Mouse (Mus musculus): ENCODE data around the gene Gpt2. TPM values are rescaled to one million over a fixed set of nuclear protein-coding genes. Genes with fewer than 3 reads are reported as not detected.

Gene Gpt2
- polyA plus RNA-seq, 1 experiment: 1.5 TPM

DNA sequence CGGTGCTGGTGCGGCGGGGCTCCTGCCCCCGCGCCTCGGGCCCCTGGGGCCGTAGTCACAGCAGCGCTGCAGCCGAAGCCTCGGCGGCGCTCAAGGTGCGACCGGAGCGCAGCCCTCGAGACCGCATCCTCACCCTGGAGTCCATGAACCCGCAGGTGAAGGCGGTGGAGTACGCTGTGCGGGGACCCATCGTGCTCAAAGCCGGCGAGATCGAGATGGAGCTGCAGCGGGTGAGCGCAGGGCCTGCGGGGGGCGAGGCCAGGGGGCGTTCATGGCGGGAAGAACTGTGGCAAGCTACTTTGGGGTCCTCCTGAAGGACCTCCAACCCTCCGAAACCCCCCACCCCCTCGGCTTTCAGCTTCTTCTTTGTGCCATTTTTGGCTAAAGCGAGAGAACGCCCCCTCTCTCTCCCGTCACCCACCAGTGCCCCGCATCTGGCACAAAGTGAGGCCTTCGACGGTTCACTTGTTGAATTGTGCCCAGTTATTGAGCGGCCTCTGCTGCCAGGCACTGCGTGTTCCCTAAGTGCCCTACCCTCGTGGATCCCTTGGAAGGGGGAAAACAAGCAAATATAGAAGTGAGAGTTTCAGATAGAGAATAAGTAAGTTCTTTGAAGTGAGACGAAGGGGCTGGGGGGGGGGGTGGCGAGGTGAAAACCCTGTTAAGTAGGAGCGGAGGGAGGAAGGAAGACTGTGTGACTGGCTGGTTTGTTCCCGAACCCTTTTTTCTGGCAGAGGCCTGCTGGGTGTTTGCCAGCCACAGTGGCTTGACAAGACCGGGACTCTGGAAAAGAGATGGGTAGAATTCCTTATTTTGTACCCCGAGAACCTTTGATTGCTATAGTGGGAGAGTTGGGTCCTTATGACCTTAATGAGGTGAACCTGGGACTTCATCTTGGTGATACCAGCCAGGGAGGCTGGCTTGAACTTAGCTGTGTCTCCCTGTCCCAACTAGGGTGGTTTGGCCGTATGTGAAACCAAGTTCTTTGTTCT lies 860 bp downstream of the Gpt2 start:
- H3K27me3 ChIP-seq (ENCODE audit: control insufficient read depth, insufficient read depth, low read length): no peaks in the 10 kb centered on the region
- no peak for DNase-seq (ENCODE audit: low read depth in 1 of 2, low spot score in 2 of 2)
- no peaks in the 10 kb centered on the region for H3K36me3 ChIP-seq (ENCODE audit: control insufficient read depth, insufficient read depth, low read length)
- 12% methylated on average over 49 of the region's 49 CpGs for WGBS
- H3K27ac ChIP-seq (ENCODE audit: insufficient read depth, low read length): no peak overlapping the region
- peak overlapping the region; percentile 87 for H3K4me3 ChIP-seq (ENCODE audit: extremely low read depth, insufficient read depth, insufficient read length)
- H3K4me1 ChIP-seq (ENCODE audit: control insufficient read depth, insufficient read depth, insufficient read length): peaks cover 6% of the 10 kb centered on the region
- TF ChIP-seq POLR2A (IDR thresholded peaks at IDR 0.05; ENCODE audit: low read depth, low read length) (no peak), CTCF (IDR thresholded peaks at IDR 0.05; ENCODE audit: extremely low read depth, insufficient read depth, insufficient read length, insufficient replicate concordance) (no peak)

DNA sequence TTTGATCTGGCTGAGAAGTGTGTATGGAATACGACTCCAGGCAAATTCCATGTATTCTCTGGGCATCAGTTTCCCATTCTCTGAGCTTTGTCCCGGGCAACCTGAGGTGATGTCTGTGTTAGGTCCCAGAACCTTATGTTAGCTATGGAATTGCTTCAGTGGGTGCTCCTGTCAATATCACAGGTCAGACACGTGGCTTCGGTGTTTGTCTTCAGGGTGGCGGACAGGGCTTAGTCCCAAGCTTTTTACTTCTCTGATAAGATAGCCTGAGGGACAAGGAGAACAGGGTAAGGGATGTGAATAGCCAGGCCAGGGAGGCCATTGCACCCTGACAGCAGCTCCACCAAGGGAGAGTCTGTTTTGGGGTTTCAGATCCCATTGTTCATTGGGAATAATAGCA lies 3.7 kb downstream of the Gpt2 start:
- no peak overlapping the region for H3K27ac ChIP-seq (ENCODE audit: insufficient read depth, low read length)
- H3K4me3 ChIP-seq (ENCODE audit: extremely low read depth, insufficient read depth, insufficient read length): no peak overlapping the region

DNA sequence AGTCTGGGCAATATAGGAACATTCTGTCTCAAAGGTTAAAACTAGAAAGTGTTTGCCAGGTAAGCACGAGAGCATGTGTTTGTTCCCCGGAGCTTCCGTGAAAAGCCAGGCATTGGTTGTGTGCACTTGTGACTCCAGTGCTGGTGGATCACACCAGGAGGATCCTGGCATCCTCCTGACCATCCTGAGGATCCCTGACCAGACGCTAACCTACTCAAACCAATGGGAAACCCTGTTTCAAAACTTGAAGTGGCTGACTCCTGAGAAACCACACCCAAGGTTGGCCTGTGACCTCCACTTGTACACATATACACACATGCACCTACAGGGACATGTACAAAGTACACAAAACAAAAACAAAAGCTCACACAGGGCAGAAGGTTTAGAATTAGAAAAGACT lies 4.4 kb downstream of the Gpt2 start:
- no peak for TF ChIP-seq CTCF (IDR thresholded peaks at IDR 0.05; ENCODE audit: extremely low read depth, insufficient read depth, insufficient read length, insufficient replicate concordance)
- no peak for TF ChIP-seq POLR2A (IDR thresholded peaks at IDR 0.05; ENCODE audit: low read depth, low read length)
- no peak overlapping the region for H3K4me3 ChIP-seq (ENCODE audit: extremely low read depth, insufficient read depth, insufficient read length)
- H3K27me3 ChIP-seq (ENCODE audit: control insufficient read depth, insufficient read depth, low read length): no peaks in the 10 kb centered on the region
- H3K27ac ChIP-seq (ENCODE audit: insufficient read depth, low read length): no peak overlapping the region
- peaks cover 6% of the 10 kb centered on the region for H3K4me1 ChIP-seq (ENCODE audit: control insufficient read depth, insufficient read depth, insufficient read length)
- H3K36me3 ChIP-seq (ENCODE audit: control insufficient read depth, insufficient read depth, low read length): no peaks in the 10 kb centered on the region
- no peak for DNase-seq (ENCODE audit: low read depth in 1 of 2, low spot score in 2 of 2)
- WGBS: 86% methylated on average over 4 of the region's 4 CpGs

More for the DNA sequence above, 3.7 kb downstream of the Gpt2 start:
- TF ChIP-seq CTCF (IDR thresholded peaks at IDR 0.05; ENCODE audit: extremely low read depth, insufficient read depth, insufficient read length, insufficient replicate concordance) (no peak), POLR2A (IDR thresholded peaks at IDR 0.05; ENCODE audit: low read depth, low read length) (no peak)
- WGBS: 92% methylated on average over 5 of the region's 5 CpGs
- H3K36me3 ChIP-seq (ENCODE audit: control insufficient read depth, insufficient read depth, low read length): no peaks in the 10 kb centered on the region
- H3K4me1 ChIP-seq (ENCODE audit: control insufficient read depth, insufficient read depth, insufficient read length): peaks cover 6% of the 10 kb centered on the region
- no peak for DNase-seq (ENCODE audit: low read depth in 1 of 2, low spot score in 2 of 2)
- H3K27me3 ChIP-seq (ENCODE audit: control insufficient read depth, insufficient read depth, low read length): no peaks in the 10 kb centered on the region

DNA sequence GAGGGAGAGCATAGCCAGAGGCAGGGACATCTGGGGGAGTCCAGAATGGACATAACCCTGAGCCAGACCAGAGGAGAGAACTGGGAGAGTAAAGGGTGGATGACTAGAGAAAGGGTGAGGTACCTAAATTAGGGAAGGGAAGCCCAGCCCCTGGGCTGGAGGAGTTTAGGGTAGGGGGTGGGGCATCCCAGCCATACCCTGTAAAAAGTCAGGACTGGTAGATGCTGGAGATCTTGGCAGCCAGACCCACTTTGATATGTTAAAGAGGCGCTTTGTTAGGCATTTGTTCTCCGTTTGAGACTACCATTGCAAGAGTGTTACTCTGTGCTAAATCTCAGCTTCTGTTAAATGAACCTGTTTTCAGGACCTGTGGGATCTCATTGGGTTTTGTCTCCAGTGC lies 6.2 kb downstream of the Gpt2 start:
- Histone ChIP-seq H3K4me3 (ENCODE audit: extremely low read depth, insufficient read depth, insufficient read length) (no peak overlapping the region), H3K4me1 (ENCODE audit: control insufficient read depth, insufficient read depth, insufficient read length) (no peaks in the 10 kb centered on the region), H3K27ac (ENCODE audit: insufficient read depth, low read length) (no peak overlapping the region), H3K27me3 (ENCODE audit: control insufficient read depth, insufficient read depth, low read length) (no peaks in the 10 kb centered on the region), H3K36me3 (ENCODE audit: control insufficient read depth, insufficient read depth, low read length) (no peaks in the 10 kb centered on the region)
- no peak for DNase-seq (ENCODE audit: low read depth in 1 of 2, low spot score in 2 of 2)
- TF ChIP-seq CTCF (IDR thresholded peaks at IDR 0.05; ENCODE audit: extremely low read depth, insufficient read depth, insufficient read length, insufficient replicate concordance) (no peak), POLR2A (IDR thresholded peaks at IDR 0.05; ENCODE audit: low read depth, low read length) (no peak)
- WGBS: 89% methylated on average over 2 of the region's 2 CpGs

DNA sequence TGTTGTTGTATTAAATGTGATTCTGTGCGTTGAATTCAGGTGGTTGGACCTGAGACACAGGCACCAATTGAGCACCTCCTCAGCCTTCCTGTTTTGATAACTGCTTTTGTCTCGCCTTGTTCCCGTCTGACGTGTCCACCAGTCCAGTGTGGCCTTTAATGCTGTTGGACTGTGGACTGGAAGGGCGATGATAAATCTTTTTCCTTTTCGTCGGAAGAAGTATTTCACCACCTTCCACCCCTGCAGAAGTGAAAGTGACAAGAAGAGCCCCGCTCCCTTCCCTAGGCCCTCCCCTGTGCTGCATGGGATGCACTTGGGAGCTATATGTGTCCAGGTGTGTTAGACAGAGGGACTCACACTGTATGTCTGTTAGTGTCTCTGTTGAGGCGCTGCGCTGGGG lies 8.1 kb downstream of the Gpt2 start:
- Histone ChIP-seq H3K36me3 (ENCODE audit: control insufficient read depth, insufficient read depth, low read length) (no peaks in the 10 kb centered on the region), H3K27me3 (ENCODE audit: control insufficient read depth, insufficient read depth, low read length) (no peaks in the 10 kb centered on the region), H3K4me1 (ENCODE audit: control insufficient read depth, insufficient read depth, insufficient read length) (no peaks in the 10 kb centered on the region), H3K27ac (ENCODE audit: insufficient read depth, low read length) (no peak overlapping the region), H3K4me3 (ENCODE audit: extremely low read depth, insufficient read depth, insufficient read length) (no peak overlapping the region)
- TF ChIP-seq POLR2A (IDR thresholded peaks at IDR 0.05; ENCODE audit: low read depth, low read length) (no peak), CTCF (IDR thresholded peaks at IDR 0.05; ENCODE audit: extremely low read depth, insufficient read depth, insufficient read length, insufficient replicate concordance) (no peak)
- no peak for DNase-seq (ENCODE audit: low read depth in 1 of 2, low spot score in 2 of 2)
- 90% methylated on average over 10 of the region's 10 CpGs for WGBS

DNA sequence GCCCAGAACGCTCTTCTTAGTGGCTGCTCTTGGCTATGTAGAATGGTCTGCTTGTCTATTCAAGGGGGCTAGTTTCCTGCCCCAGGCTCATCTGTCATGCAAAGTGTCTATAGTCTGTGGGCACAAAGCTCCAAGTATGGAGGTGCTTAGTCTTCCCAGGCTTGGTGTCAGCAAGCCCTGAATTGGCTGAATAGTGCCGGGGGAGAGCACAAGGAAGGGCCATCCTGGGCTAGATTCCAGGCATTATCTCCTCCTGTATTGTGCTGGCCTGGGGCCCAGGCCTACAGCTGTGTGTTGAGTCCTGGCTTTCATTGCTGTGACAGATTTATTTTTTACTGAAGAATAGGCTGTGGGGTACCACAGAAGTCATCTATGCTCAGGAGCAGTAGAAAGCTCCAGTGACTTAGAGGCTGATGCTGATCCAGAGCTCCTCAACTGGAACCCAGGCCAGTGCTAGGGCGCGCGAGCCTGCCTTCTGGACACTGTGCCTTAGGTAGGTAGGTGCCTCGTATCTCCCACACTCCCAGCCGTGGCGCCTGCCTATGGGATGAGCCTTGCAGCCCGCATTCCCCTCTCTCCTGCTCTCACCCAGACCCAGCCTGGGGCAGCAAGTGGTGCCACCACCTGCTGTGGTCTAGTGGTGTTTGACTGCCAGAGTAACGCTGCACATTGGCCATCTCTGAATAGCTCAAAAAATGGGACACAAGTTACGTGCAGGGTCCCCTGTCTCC lies 8.7 kb downstream of the Gpt2 start:
- no peak for DNase-seq (ENCODE audit: low read depth in 1 of 2, low spot score in 2 of 2)
- Histone ChIP-seq H3K4me1 (ENCODE audit: control insufficient read depth, insufficient read depth, insufficient read length) (no peaks in the 10 kb centered on the region), H3K4me3 (ENCODE audit: extremely low read depth, insufficient read depth, insufficient read length) (no peak overlapping the region), H3K36me3 (ENCODE audit: control insufficient read depth, insufficient read depth, low read length) (no peaks in the 10 kb centered on the region), H3K27me3 (ENCODE audit: control insufficient read depth, insufficient read depth, low read length) (no peaks in the 10 kb centered on the region), H3K27ac (ENCODE audit: insufficient read depth, low read length) (no peak overlapping the region)
- no peak for TF ChIP-seq CTCF (IDR thresholded peaks at IDR 0.05; ENCODE audit: extremely low read depth, insufficient read depth, insufficient read length, insufficient replicate concordance)
- TF ChIP-seq POLR2A (IDR thresholded peaks at IDR 0.05; ENCODE audit: low read depth, low read length): no peak
- WGBS: 91% methylated on average over 11 of the region's 11 CpGs
